Mouse (Mus musculus): ENCODE data around the gene AI597479. TPM values are rescaled to one million over a fixed set of nuclear protein-coding genes. Genes with fewer than 3 reads are reported as not detected.

The AI597479 gene
- total and polyA plus RNA-seq, 3 experiments, result 15.3 to 20.1 TPM; not detected in 1

GRCm38 (mm10) chr1:43072561-43072960 is 25.9 kb upstream of the AI597479 start:
- no peak for DNase-seq (ENCODE audit: low read depth, low spot score)
- H3K27me3 ChIP-seq (ENCODE audit: control insufficient read depth in 1 of 2, insufficient read depth in 2 of 2, low read length in 2 of 2), result no peaks in the 10 kb centered on the region
- peaks cover 9 to 13% of the 10 kb centered on the region in 2 experiments for H3K4me1 ChIP-seq (ENCODE audit: control insufficient read depth in 1 of 2, insufficient read depth in 2 of 2, low read length in 2 of 2)
- 0 out of 2 replicates have a peak, but pooled peaks cover 2% of the 10 kb centered on the region for H3K79me2 ChIP-seq (ENCODE audit: control insufficient read depth, insufficient read depth, low read length, poor library complexity)
- TF ChIP-seq ETS1 (IDR thresholded peaks at IDR 0.05; ENCODE audit: low read depth, low read length), result no peak
- TF ChIP-seq RCOR1 (IDR thresholded peaks at IDR 0.05; ENCODE audit: low read depth, low read length), result no peak
- TF ChIP-seq HCFC1 (IDR thresholded peaks at IDR 0.05; ENCODE audit: low read depth, low read length), result no peak
- no peak for TF ChIP-seq GATA1 (IDR thresholded peaks at IDR 0.05; ENCODE audit: low read depth, low read length)
- H3K27ac ChIP-seq (ENCODE audit: control insufficient read depth, low read depth, low read length), result no peak overlapping the region
- no peak overlapping the region for H3K4me3 ChIP-seq (ENCODE audit: control insufficient read depth in 1 of 2, insufficient read depth in 1 of 2, low read depth in 2 of 2, low read length in 2 of 2)
- H3K9me3 ChIP-seq (replicated peaks; ENCODE audit: insufficient read depth, low read length), result no peaks in the 10 kb centered on the region
- H3K36me3 ChIP-seq (ENCODE audit: control insufficient read depth in 1 of 2, insufficient read depth in 2 of 2, low read length in 2 of 2), result peaks cover 2 to 10% of the 10 kb centered on the region in 2 experiments
- no peak overlapping the region for H3K9ac ChIP-seq (ENCODE audit: control insufficient read depth, low read depth, low read length, poor library complexity, severe bottlenecking)

GRCm38 (mm10) chr1:43074791-43075190 is 23.7 kb upstream of the AI597479 start:
- Histone ChIP-seq H3K27ac (ENCODE audit: control insufficient read depth, low read depth, low read length) (no peak overlapping the region), H3K4me1 (ENCODE audit: control insufficient read depth in 1 of 2, insufficient read depth in 2 of 2, low read length in 2 of 2) (peaks cover 18 to 22% of the 10 kb centered on the region in 2 experiments), H3K9ac (ENCODE audit: control insufficient read depth, low read depth, low read length, poor library complexity, severe bottlenecking) (no peak overlapping the region), H3K4me3 (ENCODE audit: control insufficient read depth in 1 of 2, insufficient read depth in 1 of 2, low read depth in 2 of 2, low read length in 2 of 2) (no peak overlapping the region), H3K27me3 (ENCODE audit: control insufficient read depth in 1 of 2, insufficient read depth in 2 of 2, low read length in 2 of 2) (no peaks in the 10 kb centered on the region), H3K36me3 (ENCODE audit: control insufficient read depth in 1 of 2, insufficient read depth in 2 of 2, low read length in 2 of 2) (peaks cover 2 to 24% of the 10 kb centered on the region in 2 experiments), H3K79me2 (ENCODE audit: control insufficient read depth, insufficient read depth, low read length, poor library complexity) (0 out of 2 replicates have a peak, but pooled peaks cover 2% of the 10 kb centered on the region), H3K9me3 (replicated peaks; ENCODE audit: insufficient read depth, low read length) (no peaks in the 10 kb centered on the region)
- DNase-seq (ENCODE audit: low read depth, low spot score), result no peak
- TF ChIP-seq NELFE (IDR thresholded peaks at IDR 0.05; ENCODE audit: low read depth, low read length), result no peak
- no peak for TF ChIP-seq POLR2A (IDR thresholded peaks at IDR 0.05; ENCODE audit: control insufficient read depth in 1 of 2, insufficient read depth in 1 of 2, low read depth in 1 of 2, low read length in 2 of 2, poor library complexity in 1 of 2)
- TF ChIP-seq USF1 (IDR thresholded peaks at IDR 0.05; ENCODE audit: low read depth, low read length), result no peak
- TF ChIP-seq ZKSCAN1 (IDR thresholded peaks at IDR 0.05; ENCODE audit: low read depth, low read length), result no peak
- TF ChIP-seq POLR2AphosphoS2 (IDR thresholded peaks at IDR 0.05; ENCODE audit: low read length), result no peak
- no peak for TF ChIP-seq NRF1 (IDR thresholded peaks at IDR 0.05; ENCODE audit: insufficient read depth, low read depth, low read length, poor library complexity, severe bottlenecking)
- no peak for TF ChIP-seq RAD21 (IDR thresholded peaks at IDR 0.05; ENCODE audit: low read depth, low read length)
- TF ChIP-seq GATA1 (IDR thresholded peaks at IDR 0.05; ENCODE audit: low read depth, low read length), result no peak
- no peak for TF ChIP-seq MAFK (IDR thresholded peaks at IDR 0.05; ENCODE audit: borderline replicate concordance, low read depth, low read length)
- no peak for TF ChIP-seq MXI1 (IDR thresholded peaks at IDR 0.05; ENCODE audit: low read depth, low read length)
- TF ChIP-seq MYB (IDR thresholded peaks at IDR 0.05; ENCODE audit: low read depth, low read length), result no peak
- TF ChIP-seq TAL1 (IDR thresholded peaks at IDR 0.05; ENCODE audit: low read length), result no peak
- TF ChIP-seq RCOR1 (IDR thresholded peaks at IDR 0.05; ENCODE audit: low read depth, low read length), result no peak
- TF ChIP-seq POLR2AphosphoS5 (IDR thresholded peaks at IDR 0.05; ENCODE audit: borderline replicate concordance, low read depth, low read length), result no peak
- TF ChIP-seq JUND (IDR thresholded peaks at IDR 0.05; ENCODE audit: low read depth, low read length), result no peak
- TF ChIP-seq MYC (IDR thresholded peaks at IDR 0.05; ENCODE audit: low read depth, low read length), result no peak
- no peak for TF ChIP-seq ZC3H11A (IDR thresholded peaks at IDR 0.05; ENCODE audit: low read depth, low read length)

All from MEL (cell line).